ENCODE assay signal across 16 mouse cellular contexts in the genomic region with DNA sequence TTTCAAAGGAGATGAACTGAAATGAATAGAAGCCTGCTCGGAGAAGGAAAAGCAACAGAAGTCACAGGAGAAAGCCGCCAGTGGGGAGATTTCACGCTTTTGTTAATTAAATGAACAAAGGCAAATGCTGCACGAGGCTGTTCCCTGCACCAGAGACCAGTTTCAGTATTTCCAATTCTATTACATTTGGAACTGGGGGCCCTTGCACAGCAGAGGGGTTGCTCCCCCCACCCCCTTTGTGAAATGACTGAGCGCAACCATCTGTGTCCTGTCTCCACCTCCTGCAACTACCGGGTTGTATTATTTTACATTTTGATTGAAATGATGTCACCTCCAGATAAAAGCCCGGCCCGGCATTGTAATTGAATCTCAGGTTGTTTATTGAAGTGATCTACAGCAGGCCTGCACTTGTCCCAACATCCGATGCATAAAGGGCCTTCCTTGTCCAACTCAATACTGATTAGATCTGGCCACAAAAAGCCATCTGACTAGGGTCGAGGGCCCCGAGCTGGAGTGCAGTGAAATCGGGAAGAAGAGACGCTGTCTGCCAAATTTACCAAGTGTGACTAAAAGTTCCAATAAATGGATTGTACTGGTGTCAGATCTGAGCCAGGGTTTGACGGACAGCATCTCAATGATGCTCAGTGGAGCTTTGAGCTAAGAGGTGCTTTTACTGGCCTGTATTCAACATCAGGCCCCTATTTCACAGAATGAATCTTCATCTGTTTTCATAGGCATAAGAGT.
A peak's percentile ranks its signal among the peaks of the same experiment; 100 is the strongest.
DNase-seq lines count a peak whose midpoint lies in the region; ATAC-seq lines count a peak whose summit lies in the region.
"Had no signal": no experiment of that assay in that cellular context is flagged by ENCODE, and none has a peak within 500 bp of the region (broad histone marks: within the 10 kb centered on the region; RNA-seq: fewer than 3 reads in every experiment).

No protein-coding gene starts in this region.

- peak overlapping the region; percentile 55 for H3K27ac ChIP-seq in forebrain, embryonic 15.5 days (replicated peaks)
- H3K27ac ChIP-seq in forebrain, embryonic 11.5 days (ENCODE audit: low read depth, low read length) = no peak overlapping the region
- peak overlapping the region; percentile 73 for H3K27ac ChIP-seq in hindbrain, embryonic 10.5 days
- peak overlapping the region; percentile 46 for H3K27ac ChIP-seq in midbrain, embryonic 12.5 days (replicated peaks)
- H3K27ac ChIP-seq: embryonic facial prominence, embryonic 15.5 days; macrophage had no signal

- H3K9me3 ChIP-seq in forebrain, embryonic 15.5 days = no peaks in the 10 kb centered on the region
- H3K9me3 ChIP-seq in forebrain, embryonic 11.5 days (ENCODE audit: control insufficient read depth, low read length) = no peaks in the 10 kb centered on the region
- H3K9me3 ChIP-seq in hindbrain, embryonic 10.5 days = no peaks in the 10 kb centered on the region
- no peaks in the 10 kb centered on the region for H3K9me3 ChIP-seq in midbrain, embryonic 12.5 days
- H3K9me3 ChIP-seq: embryonic facial prominence, embryonic 15.5 days had no signal

- peaks cover 11% of the 10 kb centered on the region for H3K4me1 ChIP-seq in forebrain, embryonic 15.5 days
- H3K4me1 ChIP-seq in forebrain, embryonic 11.5 days (replicated peaks; ENCODE audit: control insufficient read depth, insufficient read depth, low read length) = no peaks in the 10 kb centered on the region; the same call in 1 of the 2 replicates
- H3K4me1 ChIP-seq in hindbrain, embryonic 10.5 days (replicated peaks) = peaks cover 17% of the 10 kb centered on the region
- peaks cover 11% of the 10 kb centered on the region; the same call in 1 of the 2 replicates for H3K4me1 ChIP-seq in midbrain, embryonic 12.5 days
- H3K4me1 ChIP-seq: embryonic facial prominence, embryonic 15.5 days had no signal

- no peaks in the 10 kb centered on the region for H3K36me3 ChIP-seq in forebrain, embryonic 15.5 days
- H3K36me3 ChIP-seq in forebrain, embryonic 11.5 days (ENCODE audit: control insufficient read depth, insufficient read depth, low read length) = no peaks in the 10 kb centered on the region
- no peaks in the 10 kb centered on the region for H3K36me3 ChIP-seq in hindbrain, embryonic 10.5 days
- H3K36me3 ChIP-seq in midbrain, embryonic 12.5 days = no peaks in the 10 kb centered on the region
- H3K36me3 ChIP-seq: embryonic facial prominence, embryonic 15.5 days had no signal

- intact Hi-C loops in left cerebral cortex, postnatal 10 days (cut with DNase I) = no loop called here

- H3K4me3 ChIP-seq in forebrain, embryonic 15.5 days = no peak overlapping the region
- H3K4me3 ChIP-seq in forebrain, embryonic 11.5 days (ENCODE audit: low read depth, low read length) = no peak overlapping the region
- H3K4me3 ChIP-seq in hindbrain, embryonic 10.5 days = no peak overlapping the region
- H3K4me3 ChIP-seq in midbrain, embryonic 12.5 days = no peak overlapping the region
- H3K4me3 ChIP-seq: embryonic facial prominence, embryonic 15.5 days had no signal

- 23% methylated on average over 14 of the region's 14 CpGs for WGBS in forebrain, embryonic 15.5 days
- WGBS in forebrain, embryonic 11.5 days = 62% methylated on average over 14 of the region's 14 CpGs
- 35% methylated on average over 14 of the region's 14 CpGs for WGBS in hindbrain, embryonic 10.5 days
- 28% methylated on average over 14 of the region's 14 CpGs for WGBS in midbrain, embryonic 12.5 days

- DNase-seq in forebrain, embryonic 11.5 days (ENCODE audit: low spot score) = no peak
- DNase-seq in MN1 (ENCODE audit: low spot score) = peak; percentile 72
- peak; percentile 42 for DNase-seq in hindbrain, embryonic 10.5 days (ENCODE audit: low spot score)
- DNase-seq in ovary, adult 18-20 months (ENCODE audit: low spot score) = no peak
- DNase-seq in left cerebral cortex, postnatal 10 days (ENCODE audit: extremely low spot score in 1 of 2, low spot score in 2 of 2) = no peak
- DNase-seq: cerebellum, postnatal 14 days; heart, postnatal 36 days; kidney, adult 2 months; layer of hippocampus, adult 9-11 months; right cerebral cortex, adult 18-20 months; thymus, adult 18-20 months had no signal

- H3K9ac ChIP-seq in forebrain, embryonic 15.5 days (replicated peaks) = no peak overlapping the region
- H3K9ac ChIP-seq in forebrain, embryonic 11.5 days (ENCODE audit: low read length) = no peak overlapping the region
- H3K9ac ChIP-seq in midbrain, embryonic 12.5 days (replicated peaks) = no peak overlapping the region
- H3K9ac ChIP-seq: embryonic facial prominence, embryonic 15.5 days had no signal

- ATAC-seq in forebrain, embryonic 15.5 days (replicated peaks) = peak; percentile 90
- no peak for ATAC-seq in forebrain, embryonic 11.5 days (replicated peaks; ENCODE audit: low FRiP score)
- peak; percentile 88 for ATAC-seq in midbrain, embryonic 12.5 days (ENCODE audit: low FRiP score, low read depth)
- ATAC-seq in activated CD4-positive, CD25-positive, alpha-beta regulatory T cell, adult 4 months = no peak

- H3K4me2 ChIP-seq in forebrain, embryonic 15.5 days (replicated peaks) = no peak overlapping the region
- H3K4me2 ChIP-seq in forebrain, embryonic 11.5 days (ENCODE audit: low read depth, low read length, severe bottlenecking) = no peak overlapping the region
- peak overlapping the region; percentile 25 for H3K4me2 ChIP-seq in midbrain, embryonic 12.5 days (replicated peaks)
- H3K4me2 ChIP-seq: embryonic facial prominence, embryonic 15.5 days had no signal

- no peaks in the 10 kb centered on the region for H3K27me3 ChIP-seq in forebrain, embryonic 15.5 days
- no peaks in the 10 kb centered on the region for H3K27me3 ChIP-seq in forebrain, embryonic 11.5 days (ENCODE audit: control insufficient read depth, insufficient read depth, low read length)
- peaks cover 53% of the 10 kb centered on the region for H3K27me3 ChIP-seq in hindbrain, embryonic 10.5 days (ENCODE audit: insufficient read depth, poor library complexity, severe bottlenecking)
- H3K27me3 ChIP-seq in midbrain, embryonic 12.5 days = peaks cover 62% of the 10 kb centered on the region
- H3K27me3 ChIP-seq: embryonic facial prominence, embryonic 15.5 days had no signal

Comparison
In these comparisons a context has a peak if more than half of its experiments do, and no peak if none do; other contexts are left out.
1. ATAC-seq: peak in forebrain, embryonic 15.5 days (single experiment) and midbrain, embryonic 12.5 days (single experiment); none in forebrain, embryonic 11.5 days (single experiment) and activated CD4-positive, CD25-positive, alpha-beta regulatory T cell, adult 4 months (single experiment).
2. DNase-seq: peak in MN1 (single experiment) and hindbrain, embryonic 10.5 days (single experiment); none in forebrain, embryonic 11.5 days (single experiment), ovary, adult 18-20 months (single experiment) and left cerebral cortex, postnatal 10 days (0 of 2).